Comparison of ENCODE assay signal across 23 mouse cellular contexts in genomic region chr12:105927210-105927609, GRCm38 (mm10).
A peak's percentile ranks its signal among the peaks of the same experiment; 100 is the strongest.
DNase-seq lines count a peak whose midpoint lies in the region; ATAC-seq and TF ChIP-seq lines count a peak whose summit lies in the region.
"Had no signal": no experiment of that assay in that cellular context is flagged by ENCODE, and none has a peak within 500 bp of the region (broad histone marks: within the 10 kb centered on the region; RNA-seq: fewer than 3 reads in every experiment).

No protein-coding gene starts in this region.

- no peak overlapping the region for H3K9ac ChIP-seq in kidney, postnatal 0 days (ENCODE audit: low read depth, low read length)
- no peak overlapping the region for H3K9ac ChIP-seq in midbrain, postnatal 0 days (replicated peaks; ENCODE audit: low read length, poor library complexity, severe bottlenecking)
- H3K9ac ChIP-seq: embryonic facial prominence, embryonic 12.5 days; heart, embryonic 12.5 days; hindbrain, embryonic 14.5 days; lung, embryonic 15.5 days had no signal

- no peaks in the 10 kb centered on the region for H3K27me3 ChIP-seq in kidney, postnatal 0 days (ENCODE audit: insufficient read depth, low read length)
- H3K27me3 ChIP-seq in midbrain, postnatal 0 days (ENCODE audit: insufficient read depth, low read length) = no peaks in the 10 kb centered on the region
- H3K27me3 ChIP-seq in midbrain, embryonic 10.5 days (ENCODE audit: low read depth, poor library complexity, severe bottlenecking) = no peaks in the 10 kb centered on the region
- H3K27me3 ChIP-seq in cerebellum, adult 2 months (ENCODE audit: control insufficient read depth, insufficient read depth, low read length) = no peaks in the 10 kb centered on the region; the same call in 1 of the 2 replicates
- H3K27me3 ChIP-seq: lung, embryonic 15.5 days had no signal

- H3K36me3 ChIP-seq in kidney, postnatal 0 days (ENCODE audit: insufficient read depth, low read length) = no peaks in the 10 kb centered on the region
- no peaks in the 10 kb centered on the region for H3K36me3 ChIP-seq in midbrain, postnatal 0 days (ENCODE audit: insufficient read depth, low read length)
- H3K36me3 ChIP-seq in midbrain, embryonic 10.5 days = no peaks in the 10 kb centered on the region
- H3K36me3 ChIP-seq: embryonic facial prominence, embryonic 12.5 days; heart, embryonic 12.5 days; lung, embryonic 15.5 days had no signal

- DNase-seq in kidney, postnatal 0 days (ENCODE audit: low spot score) = no peak
- DNase-seq in kidney, adult 11 months = no peak
- DNase-seq in midbrain, postnatal 0 days (ENCODE audit: low spot score) = no peak
- no peak for DNase-seq in midbrain, embryonic 10.5 days (ENCODE audit: low spot score)
- DNase-seq in ES-CJ7 (ENCODE audit: low read depth, low spot score) = peak; percentile 46
- DNase-seq in ZHBTc4 (ENCODE audit: low read depth, low spot score) = peak; percentile 62
- no peak for DNase-seq in cerebellum, adult 2 months
- no peak for DNase-seq in urinary bladder, postnatal 4 days (ENCODE audit: low spot score in 2 of 2)
- DNase-seq: adrenal gland, adult 8-10 months; cerebellum, postnatal 10 days; heart, postnatal 14 days; layer of hippocampus, postnatal 36 days; left cerebral cortex, postnatal 4 days; midbrain, embryonic 14.5 days; thymus, postnatal 14 days had no signal

- H3K27ac ChIP-seq in kidney, postnatal 0 days = no peak overlapping the region
- no peak overlapping the region for H3K27ac ChIP-seq in midbrain, postnatal 0 days (ENCODE audit: low read depth, low read length)
- no peak overlapping the region for H3K27ac ChIP-seq in midbrain, embryonic 10.5 days (replicated peaks)
- no peak overlapping the region for H3K27ac ChIP-seq in cerebellum, adult 2 months (ENCODE audit: insufficient read depth, low read length)
- H3K27ac ChIP-seq: embryonic facial prominence, embryonic 12.5 days; hindbrain, embryonic 14.5 days; lung, embryonic 15.5 days had no signal

- H3K9me3 ChIP-seq in kidney, postnatal 0 days (replicated peaks; ENCODE audit: low read length) = no peaks in the 10 kb centered on the region
- no peaks in the 10 kb centered on the region for H3K9me3 ChIP-seq in midbrain, postnatal 0 days (ENCODE audit: low read length)
- H3K9me3 ChIP-seq in midbrain, embryonic 10.5 days (replicated peaks) = peaks cover 5% of the 10 kb centered on the region
- H3K9me3 ChIP-seq: lung, embryonic 15.5 days had no signal

- no peak for TF ChIP-seq POLR2A in cerebellum, adult 2 months (IDR thresholded peaks at IDR 0.05; ENCODE audit: borderline replicate concordance, insufficient read depth, low read length)

- no peak overlapping the region for H3K4me3 ChIP-seq in kidney, postnatal 0 days (replicated peaks; ENCODE audit: low read depth, low read length)
- H3K4me3 ChIP-seq in midbrain, postnatal 0 days (ENCODE audit: low read depth, low read length) = no peak overlapping the region
- H3K4me3 ChIP-seq in midbrain, embryonic 10.5 days = no peak overlapping the region
- H3K4me3 ChIP-seq in cerebellum, adult 2 months (replicated peaks; ENCODE audit: insufficient read depth, low read depth, low read length) = no peak overlapping the region
- H3K4me3 ChIP-seq: embryonic facial prominence, embryonic 12.5 days; erythroblast, embryonic 14.5 days; heart, embryonic 12.5 days; lung, embryonic 15.5 days; myocyte had no signal

- TF ChIP-seq CTCF in kidney, postnatal 0 days (IDR thresholded peaks at IDR 0.05; ENCODE audit: low read depth) = peak; percentile 22; the same call in 1 of the 2 replicates
- TF ChIP-seq CTCF in midbrain, postnatal 0 days (IDR thresholded peaks at IDR 0.05) = peak; percentile 39
- no peak for TF ChIP-seq CTCF in cerebellum, adult 2 months (IDR thresholded peaks at IDR 0.05; ENCODE audit: borderline replicate concordance, insufficient read depth, low read depth, low read length)

- no peaks in the 10 kb centered on the region for H3K4me1 ChIP-seq in kidney, postnatal 0 days (replicated peaks; ENCODE audit: insufficient read depth, low read length)
- no peaks in the 10 kb centered on the region for H3K4me1 ChIP-seq in midbrain, postnatal 0 days (ENCODE audit: insufficient read depth, low read length)
- peaks cover 20% of the 10 kb centered on the region for H3K4me1 ChIP-seq in midbrain, embryonic 10.5 days
- H3K4me1 ChIP-seq in cerebellum, adult 2 months (ENCODE audit: control insufficient read depth, insufficient read depth, low read length) = no peaks in the 10 kb centered on the region
- H3K4me1 ChIP-seq: embryonic facial prominence, embryonic 12.5 days; heart, embryonic 12.5 days; lung, embryonic 15.5 days had no signal

- ATAC-seq in kidney, postnatal 0 days (replicated peaks; ENCODE audit: low FRiP score, low read depth) = no peak
- no peak for ATAC-seq in midbrain, postnatal 0 days (ENCODE audit: low FRiP score)
- ATAC-seq: forebrain, embryonic 16.5 days; intestine, embryonic 16.5 days had no signal

- WGBS in kidney, postnatal 0 days = 91% methylated on average over 7 of the region's 7 CpGs
- 96% methylated on average over 7 of the region's 7 CpGs for whole genome bisulfite sequencing in midbrain, postnatal 0 days
- 95% methylated on average over 7 of the region's 7 CpGs for WGBS in midbrain, embryonic 10.5 days
- 96% methylated on average over 7 of the region's 7 CpGs for WGBS in cerebellum, adult 2 months

- H3K4me2 ChIP-seq in kidney, postnatal 0 days (ENCODE audit: low read length) = no peak overlapping the region
- H3K4me2 ChIP-seq in midbrain, postnatal 0 days (ENCODE audit: low read depth, low read length, poor library complexity, severe bottlenecking) = no peak overlapping the region
- H3K4me2 ChIP-seq: embryonic facial prominence, embryonic 12.5 days; heart, embryonic 12.5 days; hindbrain, embryonic 14.5 days; lung, embryonic 15.5 days had no signal

Comparison
In these comparisons a context has a peak if more than half of its experiments do, and no peak if none do; other contexts are left out.
1. DNase-seq: peak in ES-CJ7 (single experiment) and ZHBTc4 (single experiment); none in kidney, postnatal 0 days (single experiment), kidney, adult 11 months (single experiment), midbrain, postnatal 0 days (single experiment), midbrain, embryonic 10.5 days (single experiment), cerebellum, adult 2 months (0 of 2) and urinary bladder, postnatal 4 days (0 of 2).